Mouse (Mus musculus) lung, postnatal 0 days (tissue): ENCODE data around the gene Cse1l.

Experiments
- CTCF ChIP-seq: IDR thresholded peaks from 2 replicates; pipeline ENCODE4 v1.5.1; 2016; ENCODE audit warnings: antibody characterized with exemption, mild to moderate bottlenecking
- EP300 ChIP-seq: IDR thresholded peaks from 2 replicates; pipeline ENCODE4 v1.6.1; 2016; ENCODE audit warnings: antibody characterized with exemption, mild to moderate bottlenecking, control low read depth

DNA sequence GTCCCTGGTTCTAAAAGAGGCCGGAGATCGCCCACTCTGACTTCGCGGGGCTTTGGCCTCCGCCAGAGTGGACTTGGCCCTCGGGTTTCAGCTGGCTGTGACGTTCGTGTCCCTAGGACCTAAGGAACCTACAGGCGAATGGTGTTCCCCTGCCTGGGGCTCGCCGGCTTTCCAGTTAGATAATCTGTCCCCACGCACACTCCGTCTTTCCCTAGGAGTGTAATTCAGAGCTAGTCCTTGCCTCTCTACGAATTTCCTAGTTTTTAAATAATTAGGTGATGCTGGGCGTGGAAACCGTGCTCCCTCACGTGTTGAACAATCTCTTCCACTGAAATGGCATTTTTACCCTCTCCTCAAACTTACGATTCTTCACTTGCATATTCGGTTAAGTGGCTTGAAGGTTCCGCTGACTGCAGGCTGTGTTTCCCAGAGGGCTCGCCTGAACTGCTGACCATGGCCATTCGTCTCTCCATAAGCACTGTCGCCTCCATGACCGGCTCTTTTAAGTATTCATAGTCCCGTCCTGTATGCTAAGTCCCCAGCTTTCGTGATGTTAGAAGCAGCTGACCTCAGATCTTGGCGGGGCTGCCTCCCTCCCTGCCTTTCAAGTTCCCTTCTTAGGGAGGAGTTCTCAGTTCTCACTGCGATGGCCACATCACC, 813 bp downstream of the Cse1l start:
- TF ChIP-seq CTCF (no peak), EP300 (no peak)
